Comparison of ENCODE assay signal across 19 mouse cellular contexts in genomic region chr9:42087921-42088320, GRCm38 (mm10). TPM values are rescaled to one million over a fixed set of nuclear protein-coding genes. Genes with fewer than 3 reads are reported as not detected.
DNase-seq lines count a peak whose midpoint lies in the region; ATAC-seq lines count a peak whose summit lies in the region.
"Had no signal": no experiment of that assay in that cellular context is flagged by ENCODE, and none has a peak within 500 bp of the region (broad histone marks: within the 10 kb centered on the region; RNA-seq: fewer than 3 reads in every experiment).

No protein-coding gene starts in this region.

- H3K27me3 ChIP-seq in kidney, embryonic 16.5 days (ENCODE audit: insufficient read depth, low read length) = no peaks in the 10 kb centered on the region
- H3K27me3 ChIP-seq: intestine, embryonic 15.5 days; limb, embryonic 13.5 days; liver, embryonic 12.5 days had no signal

- H3K9ac ChIP-seq in kidney, embryonic 16.5 days (replicated peaks; ENCODE audit: low read length) = no peak overlapping the region
- H3K9ac ChIP-seq: forebrain, postnatal 0 days; intestine, embryonic 15.5 days; limb, embryonic 13.5 days; liver, embryonic 12.5 days had no signal

- 46% methylated on average over 4 of the region's 4 CpGs for WGBS in kidney, embryonic 16.5 days

- ATAC-seq in kidney, embryonic 16.5 days (ENCODE audit: low FRiP score, low TSS enrichment) = peak; percentile 76
- ATAC-seq: forebrain, postnatal 0 days; hindbrain, embryonic 16.5 days; intestine, embryonic 15.5 days; liver, embryonic 12.5 days had no signal

- DNase-seq in kidney, postnatal 4 days = no peak
- peak; percentile 86 for DNase-seq in Muller cell, postnatal 12 days (ENCODE audit: inconsistent ontology term)
- DNase-seq in forelimb bud, embryonic 11.5 days (ENCODE audit: low read depth, low spot score) = peak; percentile 28
- DNase-seq in lung, postnatal 25 days (ENCODE audit: low spot score) = peak; percentile 67
- DNase-seq in urinary bladder, postnatal 36 days (ENCODE audit: low spot score in 2 of 2) = no peak
- DNase-seq in layer of hippocampus, adult 11-12 months (ENCODE audit: low spot score) = no peak
- DNase-seq: adrenal gland, postnatal 36 days; cerebellum, adult 9-10 months; forebrain, postnatal 0 days; heart, postnatal 4 days; kidney, postnatal 10 days; thymus, postnatal 25 days had no signal

- no peak overlapping the region for H3K4me2 ChIP-seq in kidney, embryonic 16.5 days (replicated peaks; ENCODE audit: low read depth, low read length)
- H3K4me2 ChIP-seq: intestine, embryonic 15.5 days; limb, embryonic 13.5 days; liver, embryonic 12.5 days had no signal

- H3K9me3 ChIP-seq in kidney, embryonic 16.5 days (ENCODE audit: low read length) = no peaks in the 10 kb centered on the region
- H3K9me3 ChIP-seq: heart, embryonic 10.5 days; intestine, embryonic 15.5 days; limb, embryonic 13.5 days; liver, embryonic 12.5 days had no signal

- H3K27ac ChIP-seq in kidney, embryonic 16.5 days (ENCODE audit: low read length) = no peak overlapping the region
- H3K27ac ChIP-seq: heart, embryonic 10.5 days; intestine, embryonic 15.5 days; limb, embryonic 13.5 days; liver, embryonic 12.5 days; macrophage had no signal

- H3K4me3 ChIP-seq in kidney, embryonic 16.5 days (ENCODE audit: low read length) = no peak overlapping the region
- H3K4me3 ChIP-seq: heart, embryonic 10.5 days; intestine, embryonic 15.5 days; limb, embryonic 13.5 days; liver, embryonic 12.5 days had no signal

- H3K36me3 ChIP-seq in kidney, embryonic 16.5 days (ENCODE audit: insufficient read depth, low read length) = no peaks in the 10 kb centered on the region
- H3K36me3 ChIP-seq: intestine, embryonic 15.5 days; liver, embryonic 12.5 days had no signal

- peaks cover 6% of the 10 kb centered on the region for H3K4me1 ChIP-seq in kidney, embryonic 16.5 days (ENCODE audit: insufficient read depth, low read length)
- H3K4me1 ChIP-seq: intestine, embryonic 15.5 days; liver, embryonic 12.5 days had no signal

RNA-seq across cellular contexts. Expression of gene Sorl1, which starts 36.2 kb away (rescaled TPM):
- 11.3 and 12.5 TPM in 2 replicates for polyA plus RNA-seq in kidney, embryonic 16.5 days (2015; fragmentation: Nextera tagmentation; extraction: Ambion mirVana)

Comparison
In these comparisons a context has a peak if more than half of its experiments do, and no peak if none do; other contexts are left out.
1. DNase-seq: peak in Muller cell, postnatal 12 days (single experiment), forelimb bud, embryonic 11.5 days (single experiment) and lung, postnatal 25 days (single experiment); none in kidney, postnatal 4 days (0 of 2), urinary bladder, postnatal 36 days (0 of 2) and layer of hippocampus, adult 11-12 months (single experiment).